Mouse (Mus musculus) frontal cortex, adult 2 months (tissue): ENCODE results near the gene Sowaha. TPM values are rescaled to one million over a fixed set of nuclear protein-coding genes. Genes with fewer than 3 reads are reported as not detected.

Source experiments
- DNase-seq, 2 experiments: peaks; one replicate each; pipeline ENCODE4 v3.0.0; 2022; ENCODE audit warnings: low spot score in 1 of 2; ENCODE audit errors: extremely low spot score in 1 of 2
- polyA plus RNA-seq: library from polyadenylated mRNA; depleted of rRNA; stranded (reverse); fragments of >200 nt; gene quantifications from 2 replicates; pipeline ENCODE4 v1.2.3, GENCODE M21; 2012; rRNA removed

Sowaha gene
- 42.7 and 43.3 TPM in 2 replicates for polyA plus RNA-seq

GRCm38 (mm10) chr11:53479783-53480301 is at the start of gene Sowaha, which contains the start of gene Gm9945:
TSS of gene Sowaha (minus strand) at chr11:53480274.
TSS of gene Gm9945 (plus strand) at chr11:53480166.
- DNase-seq = peak in 1 of 2 experiments; percentile 84

GRCm38 (mm10) chr11:53529253-53529557 is 49.1 kb upstream of the Sowaha start:
- peak in 1 of 2 experiments; percentile 67 for DNase-seq

- no peak for DNase-seq
Observed at GRCm38 (mm10) chr11:53528397-53529252, 48.6 kb upstream of the Sowaha start.

- DNase-seq = no peak
Observed at GRCm38 (mm10) chr11:53525461-53525860, 45.4 kb upstream of the Sowaha start.

- no peak for DNase-seq
Observed at GRCm38 (mm10) chr11:53524905-53525304, 44.8 kb upstream of the Sowaha start.

GRCm38 (mm10) chr11:53523545-53524405 is 43.7 kb upstream of the Sowaha start:
- no peak for DNase-seq

- peak; percentile 74 to 86 for DNase-seq
Observed at GRCm38 (mm10) chr11:53522930-53523329, 42.9 kb upstream of the Sowaha start.

- DNase-seq = no peak
Observed at GRCm38 (mm10) chr11:53522362-53522761, 42.3 kb upstream of the Sowaha start.

- DNase-seq = no peak
Observed at GRCm38 (mm10) chr11:53521821-53522131, 41.7 kb upstream of the Sowaha start.

- no peak for DNase-seq
Observed at GRCm38 (mm10) chr11:53521120-53521820, 41.2 kb upstream of the Sowaha start.

GRCm38 (mm10) chr11:53520122-53520978 is 40.3 kb upstream of the Sowaha start:
- DNase-seq = peak; percentile 75 to 83

- peak in 1 of 2 experiments; percentile 53 for DNase-seq
Observed at GRCm38 (mm10) chr11:53519207-53520121, 39.4 kb upstream of the Sowaha start, which contains the start of gene Sept8. TSS of gene Sept8 (plus strand) at chr11:53519257.

- DNase-seq = no peak
Observed at GRCm38 (mm10) chr11:53518759-53519158, 38.7 kb upstream of the Sowaha start.

GRCm38 (mm10) chr11:53516775-53517627 is 36.9 kb upstream of the Sowaha start:
- no peak for DNase-seq

- DNase-seq = no peak
Observed at GRCm38 (mm10) chr11:53510351-53510750, 30.3 kb upstream of the Sowaha start.

- DNase-seq = no peak
Observed at GRCm38 (mm10) chr11:53508591-53508990, 28.5 kb upstream of the Sowaha start.

- no peak for DNase-seq
Observed at GRCm38 (mm10) chr11:53508152-53508551, 28.1 kb upstream of the Sowaha start.
